Mouse (Mus musculus): ENCODE results near the gene Dnajc17.

DNA sequence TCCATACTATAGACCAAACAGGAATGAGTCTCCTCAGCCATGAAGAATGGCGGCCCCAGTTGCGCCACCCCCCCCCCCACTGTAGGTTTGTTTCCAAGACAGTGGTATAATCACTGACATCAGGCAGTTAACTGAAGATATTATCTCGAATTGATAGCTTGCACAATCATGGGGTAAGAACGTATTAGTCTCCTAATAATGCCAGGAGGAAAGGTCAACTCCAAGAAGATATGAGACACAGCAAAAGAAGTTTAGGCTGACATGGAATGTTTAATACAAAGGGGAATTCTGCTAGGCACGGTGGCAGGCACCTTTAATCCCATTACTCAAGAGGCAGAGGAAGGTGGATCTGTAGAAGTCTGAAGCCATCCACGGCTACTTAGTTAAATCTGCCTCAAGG lies 62.2 kb downstream of the Dnajc17 start:
- no peak for TF ChIP-seq CTCF (IDR thresholded peaks at IDR 0.05; ENCODE audit: borderline replicate concordance, extremely low read depth, insufficient read depth, insufficient read length)
- no peak for TF ChIP-seq POLR2A (IDR thresholded peaks at IDR 0.05; ENCODE audit: borderline replicate concordance, extremely low read depth, insufficient read depth, insufficient read length, poor library complexity, severe bottlenecking)
